Mouse (Mus musculus) heart, adult 2 months (tissue): Measurements from ENCODE around the gene Isx.

Experiments used
- CTCF ChIP-seq: fragments of 200-600 bp; IDR thresholded peaks from 2 replicates; pipeline ENCODE4 v1.8.1; 2022; ENCODE audit warnings: antibody characterized with exemption, mild to moderate bottlenecking, moderate library complexity
- EP300 ChIP-seq: fragments of 200-500 bp; IDR thresholded peaks from 2 replicates; pipeline ENCODE4 v1.6.1; 2011; ENCODE audit warnings: low read depth, low read length, control low read depth; ENCODE audit not compliant: insufficient read depth
- POLR2A ChIP-seq: fragments of 200-500 bp; IDR thresholded peaks from 2 replicates; pipeline ENCODE4 v1.6.1; 2011; ENCODE audit warnings: mild to moderate bottlenecking, low read depth, low read length, control low read depth; ENCODE audit not compliant: insufficient read depth

DNA sequence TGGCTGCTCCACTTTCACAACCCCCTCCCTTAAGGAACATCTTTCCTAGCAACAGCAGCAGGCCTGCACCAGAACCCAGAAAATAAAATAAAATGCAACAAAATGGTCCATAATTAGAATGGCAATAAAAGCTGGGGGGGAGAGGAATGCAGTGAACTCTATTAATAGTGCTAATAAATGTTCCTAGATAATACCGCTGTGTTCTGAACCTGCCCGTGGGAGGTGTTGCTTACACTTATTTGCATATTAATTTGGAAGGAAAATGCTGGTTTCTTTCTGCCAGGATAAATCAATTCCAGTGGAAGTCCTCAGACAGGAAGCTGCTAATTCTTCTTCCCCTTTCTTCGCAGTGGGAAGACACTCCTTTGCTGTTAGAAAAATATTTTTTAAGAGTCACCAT, 45.3 kb upstream of the Isx start:
- TF ChIP-seq CTCF: no peak
- TF ChIP-seq POLR2A: no peak
- no peak for TF ChIP-seq EP300
